Mouse (Mus musculus) CD8-positive naive resting alpha-beta T cell, adult 2 months (primary cell): ENCODE data around the gene Retsat.

ENCODE experiments used
- DNase-seq, 2 experiments: peaks; one replicate each; pipeline ENCODE4 v3.0.0; 2022; ENCODE audit warnings: low read depth in 2 of 2, low spot score in 2 of 2

Retsat gene

DNA sequence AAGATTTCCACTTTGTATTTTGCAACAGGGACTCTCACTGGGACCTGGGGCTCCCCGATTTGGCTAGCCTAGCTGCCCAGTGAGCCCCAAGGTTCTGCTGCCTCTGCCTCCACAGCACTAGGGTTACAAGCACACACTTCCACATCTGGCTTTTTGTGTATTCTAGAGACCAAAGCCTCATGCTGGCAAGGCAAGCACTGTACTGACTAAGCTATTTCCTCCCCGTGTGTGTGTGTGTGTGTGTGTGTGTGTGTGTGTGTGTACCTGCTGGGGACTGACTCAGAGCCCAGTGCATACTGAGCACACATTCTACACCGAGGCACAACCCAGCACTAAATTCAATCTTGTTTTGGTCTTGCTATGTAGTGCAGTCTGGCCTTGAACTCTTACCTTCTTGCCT is 11.6 kb upstream of the Retsat start:
- DNase-seq, result no peak

DNA sequence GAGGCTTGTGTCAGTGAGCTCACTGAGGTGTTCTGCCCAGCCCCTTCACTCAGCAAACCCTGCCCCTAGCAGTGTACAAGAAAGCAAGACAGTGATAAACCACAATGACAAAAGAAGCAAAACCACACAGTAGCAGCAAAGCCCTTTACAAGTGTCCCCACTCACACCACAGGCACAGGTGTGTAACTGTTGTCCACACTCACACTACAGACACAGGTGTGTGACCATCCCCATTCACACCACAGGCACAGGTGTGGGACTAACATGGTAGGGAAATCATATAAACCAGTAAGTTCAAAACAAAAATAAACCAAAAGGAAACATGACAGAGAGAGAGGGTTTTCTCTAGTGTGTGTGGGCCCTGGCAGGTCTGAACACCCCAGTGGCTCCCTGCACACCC is 10.0 kb upstream of the Retsat start:
- DNase-seq, result no peak

DNA sequence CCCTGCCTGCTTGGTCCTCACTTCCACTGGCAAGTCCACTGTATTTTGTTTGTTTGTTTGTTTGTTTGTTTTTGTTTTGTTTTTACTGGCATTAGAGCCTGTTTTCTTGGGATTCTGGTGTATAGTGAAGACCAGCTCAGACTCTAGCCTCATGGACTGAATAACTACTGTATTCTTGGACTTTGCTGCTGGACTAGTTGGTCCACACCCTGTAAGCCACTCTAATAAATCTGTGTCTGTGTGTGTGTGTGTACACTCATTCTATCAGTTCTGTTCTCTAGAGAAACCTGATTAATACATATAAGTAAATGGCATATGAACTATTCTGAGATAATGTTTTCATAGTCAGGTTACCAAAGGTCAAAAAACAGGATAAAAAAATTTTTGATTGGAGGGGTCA is 8.2 kb upstream of the Retsat start:
- no peak for DNase-seq

DNA sequence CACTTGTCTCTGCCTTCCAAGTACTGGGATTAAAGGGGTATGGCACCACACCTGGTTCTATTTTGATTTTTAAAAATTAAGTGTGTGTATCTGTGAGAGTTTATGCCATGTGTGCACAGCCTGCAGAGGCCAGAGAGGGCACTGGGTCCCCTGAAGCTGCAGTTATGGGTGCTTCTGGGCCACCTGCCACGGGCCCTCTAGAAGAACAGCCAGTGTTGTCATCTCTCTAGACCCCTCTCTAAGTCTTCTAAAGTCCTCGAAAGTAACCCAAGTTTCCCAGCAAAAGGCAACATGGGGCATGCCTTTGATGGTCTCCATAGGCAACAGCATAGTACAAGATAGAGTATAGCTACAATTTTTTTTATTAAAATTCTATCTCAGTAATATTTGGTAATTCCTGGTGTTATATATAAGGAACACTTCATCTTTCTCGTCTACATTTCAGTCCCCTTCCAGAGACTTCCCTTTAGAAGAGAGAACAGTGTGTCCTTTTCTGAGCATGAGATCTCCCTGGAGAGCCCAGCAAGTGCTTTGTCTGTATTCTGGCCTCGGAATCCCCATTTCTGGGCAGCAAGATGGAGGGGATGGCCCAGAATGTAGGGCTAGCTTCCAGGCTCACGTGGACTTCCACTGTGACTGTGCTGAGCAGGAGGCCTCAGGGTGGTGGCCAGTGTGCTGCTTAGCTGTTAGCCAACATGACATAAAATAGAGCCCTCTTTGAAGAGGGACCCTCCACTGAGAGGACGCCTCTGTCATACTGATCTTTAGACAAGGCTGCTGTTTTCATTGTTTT is 5.1 kb upstream of the Retsat start:
- no peak for DNase-seq

DNA sequence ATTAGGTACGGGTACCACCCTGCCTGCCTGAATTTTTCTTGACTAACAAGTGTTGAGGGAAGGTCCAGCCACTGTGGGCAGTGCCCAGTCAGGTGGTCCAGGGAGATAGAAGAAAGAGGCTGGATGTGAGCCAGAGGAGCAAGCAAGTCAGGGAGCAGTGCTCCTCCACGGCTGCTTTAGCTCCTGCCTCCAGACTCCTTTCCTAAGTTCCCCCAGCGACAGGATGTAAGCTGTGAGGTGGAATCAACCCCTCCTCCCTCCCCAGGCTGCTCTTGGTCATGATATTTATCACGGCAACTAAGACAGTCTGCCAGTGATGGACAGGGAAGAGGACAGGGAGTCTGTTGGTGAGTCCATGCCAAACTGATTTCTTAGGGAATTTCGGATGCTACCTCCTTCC is 4.4 kb upstream of the Retsat start:
- DNase-seq, result no peak

DNA sequence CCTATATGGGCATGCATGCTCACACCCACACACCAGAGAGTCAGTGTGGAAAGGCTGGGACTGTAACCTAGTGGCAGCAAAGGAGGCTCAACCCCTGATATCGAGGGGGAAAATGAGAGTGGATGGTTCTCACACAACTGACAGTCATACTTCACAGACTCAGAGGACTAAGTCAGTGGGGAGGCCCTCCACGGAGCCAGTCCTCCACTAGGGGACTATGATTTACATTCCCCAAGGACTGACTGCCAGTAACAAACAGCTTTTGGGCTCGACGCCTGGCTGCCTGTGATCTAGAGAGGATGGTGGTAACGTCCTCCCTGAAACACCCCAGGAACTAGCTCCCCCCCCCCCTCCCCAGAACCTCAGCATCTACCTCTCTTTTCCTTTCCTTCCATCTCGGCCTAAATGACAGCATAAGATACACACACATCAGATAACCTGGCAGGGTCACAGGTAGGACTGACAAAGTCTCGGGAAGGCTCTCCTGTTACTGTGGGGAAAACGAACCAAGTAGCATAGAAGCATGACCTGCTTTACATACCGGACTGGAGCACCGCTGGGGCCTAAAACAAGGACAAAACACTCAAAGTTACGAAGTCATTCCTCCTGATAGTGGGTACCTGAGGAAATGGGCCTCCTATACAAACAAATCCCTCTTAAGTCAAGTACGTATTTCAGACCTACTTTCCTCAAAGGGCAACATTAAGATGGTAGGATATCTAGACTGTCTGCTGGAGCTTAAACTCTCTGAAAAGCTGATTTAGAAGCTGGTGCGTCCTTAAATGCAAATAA is 996 bp upstream of the Retsat start:
- no peak for DNase-seq

DNA sequence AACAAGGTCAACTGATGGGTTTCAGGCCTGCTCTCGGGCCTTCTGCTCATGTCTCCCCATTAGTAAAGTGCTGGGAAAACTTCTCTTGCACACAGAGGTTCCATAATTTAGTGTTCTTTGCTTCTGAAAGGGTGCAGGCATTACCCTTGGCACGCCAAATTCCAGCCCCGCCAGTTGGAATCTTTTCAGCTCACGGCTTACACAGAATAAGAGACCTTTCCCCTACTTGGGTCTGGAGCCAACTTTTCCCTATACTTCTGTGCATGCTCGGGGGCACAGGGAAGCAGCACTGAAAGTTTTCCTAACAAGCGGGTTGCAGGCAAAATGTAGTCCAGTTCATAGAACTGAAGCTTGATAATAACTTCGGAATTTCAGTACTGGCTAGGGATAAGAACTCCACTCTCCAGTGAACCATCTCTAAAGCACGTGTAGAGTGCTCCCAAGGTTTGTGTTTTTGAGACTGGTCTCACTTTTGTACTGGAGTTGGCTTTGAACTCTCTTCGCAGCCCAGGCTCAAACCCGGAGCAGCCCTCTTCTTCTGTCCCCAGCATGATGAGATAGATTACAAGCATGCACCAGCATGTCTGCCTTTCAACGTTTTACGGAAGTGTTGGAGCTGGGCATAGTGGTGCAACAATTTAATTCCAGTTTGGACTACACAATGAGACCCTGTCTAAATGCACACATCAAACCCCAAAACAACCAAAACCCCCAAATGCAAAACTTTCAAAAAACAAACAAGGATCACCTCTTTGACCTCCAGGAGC is 699 bp downstream of the Retsat start:
- DNase-seq, result no peak

DNA sequence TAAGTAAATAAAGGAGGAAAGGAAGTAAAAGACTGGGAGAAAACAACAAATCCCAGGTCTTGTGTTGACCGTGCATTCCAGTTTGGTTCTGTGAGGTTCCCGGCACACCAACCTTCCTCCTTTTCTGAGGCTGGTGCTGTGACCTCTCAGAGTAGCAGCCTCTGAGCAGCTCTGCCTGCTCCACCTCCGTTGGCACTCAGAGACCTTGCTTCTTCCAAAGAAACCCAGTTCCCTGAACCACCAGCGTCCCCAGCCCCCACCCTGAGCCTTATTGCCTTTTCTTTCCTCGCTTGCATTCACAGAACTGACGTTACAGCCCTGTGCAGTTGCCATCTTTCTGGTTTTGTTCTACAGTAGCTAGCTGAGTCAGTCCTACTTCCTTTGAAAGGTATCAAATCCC is 1.9 kb downstream of the Retsat start:
- no peak for DNase-seq

DNA sequence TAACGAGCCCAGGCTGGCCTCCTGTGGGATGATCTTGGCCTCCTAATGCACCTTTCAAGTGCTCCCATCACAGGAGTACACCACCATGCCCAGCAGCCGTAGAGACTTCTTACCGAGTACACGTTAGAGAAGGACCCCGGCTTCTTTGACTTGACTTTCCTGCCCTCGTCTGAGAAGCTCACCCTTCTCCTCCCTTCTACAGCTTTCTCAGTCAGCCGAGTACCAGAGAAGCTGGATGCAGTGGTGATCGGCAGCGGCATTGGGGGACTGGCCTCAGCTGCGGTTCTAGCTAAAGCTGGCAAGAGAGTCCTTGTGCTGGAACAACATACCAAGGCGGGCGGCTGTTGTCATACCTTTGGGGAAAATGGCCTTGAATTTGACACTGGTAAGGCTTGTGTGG is 2.5 kb downstream of the Retsat start:
- no peak for DNase-seq

DNA sequence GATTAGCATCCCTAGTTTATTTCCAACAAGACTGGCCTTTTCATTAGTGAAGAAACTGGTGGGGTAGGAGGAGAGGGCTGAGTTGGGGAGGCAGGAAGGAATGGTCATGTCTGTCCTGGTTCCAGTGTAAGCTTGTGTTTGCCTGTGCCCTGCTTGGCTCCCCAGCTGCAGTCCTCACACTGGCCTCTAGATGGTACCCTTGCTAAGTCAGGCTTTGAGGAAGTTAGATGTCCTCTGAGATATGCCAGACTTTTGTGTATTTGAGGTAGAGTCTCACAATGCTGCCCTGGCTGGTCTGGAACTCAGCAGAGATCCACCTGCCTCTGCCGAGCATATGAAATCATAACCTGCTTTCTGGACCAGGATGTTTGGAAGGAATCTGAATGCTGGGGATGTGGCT is 3.5 kb downstream of the Retsat start:
- DNase-seq, result peak; percentile 77 to 87

DNA sequence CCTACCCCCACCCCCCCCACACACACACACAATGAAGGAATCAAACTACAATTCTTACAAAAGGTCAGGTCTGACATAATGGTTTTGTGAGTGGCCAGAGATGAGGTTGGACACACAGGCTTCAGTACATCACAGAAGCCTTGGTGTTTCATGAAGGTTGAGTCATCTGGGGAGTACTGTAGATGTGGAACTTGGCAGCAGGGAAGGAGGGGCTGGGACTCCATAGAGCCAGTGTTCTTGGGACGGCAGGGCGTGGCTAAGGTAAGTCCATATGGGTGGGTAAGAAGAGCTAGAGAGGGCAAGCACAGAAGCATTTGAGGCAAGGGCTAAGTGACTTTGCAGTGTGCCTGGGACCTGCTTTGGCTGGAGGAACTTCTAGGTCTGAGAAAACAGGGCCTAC is 5.8 kb downstream of the Retsat start:
- no peak for DNase-seq

DNA sequence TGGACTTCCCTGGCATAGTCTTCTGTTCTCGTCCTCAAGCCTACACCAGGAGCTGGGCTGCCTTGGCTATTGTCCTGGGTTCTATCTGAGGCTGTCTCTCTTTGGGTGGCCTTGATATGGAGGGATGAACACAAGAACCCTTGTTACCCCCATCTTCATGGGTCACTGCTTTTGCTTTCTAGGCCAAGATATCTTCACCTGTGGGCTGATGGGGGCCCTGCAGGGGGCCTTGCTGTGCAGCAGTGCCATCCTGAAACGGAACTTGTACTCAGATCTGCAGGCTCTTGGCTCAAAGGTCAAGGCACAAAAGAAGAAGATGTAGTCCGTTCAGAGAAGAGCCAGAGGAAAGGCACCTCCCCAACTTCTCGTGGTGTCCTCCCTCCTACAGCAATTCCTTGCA is 8.8 kb downstream of the Retsat start:
- DNase-seq, result no peak

DNA sequence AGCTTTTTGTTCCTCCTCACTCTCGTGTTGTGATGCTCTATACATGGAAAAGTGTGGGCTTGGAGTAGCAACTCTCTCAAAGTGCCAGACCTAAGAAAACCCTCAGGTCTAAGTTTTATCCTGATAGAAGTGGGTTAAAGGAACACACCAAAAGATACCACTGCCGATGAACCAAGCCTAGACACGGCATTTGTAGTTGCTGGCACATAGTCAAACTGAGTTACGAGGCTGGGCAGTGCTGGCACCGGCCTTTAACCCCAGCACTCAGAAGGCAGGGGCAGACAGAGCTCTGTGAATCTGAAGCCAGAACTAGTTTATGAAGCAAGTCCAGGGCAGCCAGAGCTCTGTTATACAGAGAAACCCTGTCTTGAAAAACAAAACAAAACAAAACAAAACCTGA is 9.4 kb downstream of the Retsat start:
- no peak for DNase-seq

DNA sequence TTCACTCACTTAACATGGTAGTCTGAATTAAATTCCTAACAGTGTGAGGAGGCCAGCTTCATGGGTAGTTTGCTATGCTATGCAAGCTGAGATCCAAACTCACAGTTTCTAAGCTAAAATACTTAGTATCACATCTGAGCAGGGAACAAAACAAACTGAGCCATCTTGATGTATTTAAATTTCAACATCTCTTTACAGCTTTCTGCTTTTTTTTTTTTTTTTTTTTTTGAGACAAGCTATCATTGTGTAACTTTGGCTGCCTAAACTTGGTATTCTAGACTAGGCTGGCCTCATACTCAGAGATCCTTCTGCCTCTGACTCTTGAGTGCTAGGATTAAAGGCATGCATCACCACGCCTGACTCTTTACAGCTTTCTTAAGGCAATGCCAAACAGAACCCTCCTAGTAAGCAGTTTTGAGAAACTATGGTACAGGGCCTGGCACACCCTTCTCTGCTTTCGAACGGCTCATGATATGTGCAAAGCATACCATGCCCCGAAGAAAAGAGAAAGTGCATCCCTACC is 10.4 kb downstream of the Retsat start:
- no peak for DNase-seq

DNA sequence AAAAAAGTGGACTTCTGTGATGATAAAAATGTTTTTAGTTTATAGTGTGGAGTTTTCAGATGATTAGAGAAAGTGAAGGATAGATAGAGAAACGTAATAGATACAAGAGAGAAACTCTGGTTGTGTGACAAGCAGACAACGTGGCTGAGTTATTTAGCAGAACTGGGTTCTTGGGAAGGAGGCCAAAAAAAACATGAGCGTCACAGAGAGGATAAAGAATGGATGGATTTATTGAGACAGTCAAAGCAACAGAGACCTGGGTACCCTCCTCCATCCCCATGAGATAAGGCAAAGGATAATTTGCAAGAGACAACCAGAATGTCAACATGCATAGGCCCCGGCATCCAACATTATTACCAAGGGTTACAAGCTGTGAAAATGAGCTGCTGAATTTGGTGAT is 12.0 kb downstream of the Retsat start:
- DNase-seq, result no peak

DNA sequence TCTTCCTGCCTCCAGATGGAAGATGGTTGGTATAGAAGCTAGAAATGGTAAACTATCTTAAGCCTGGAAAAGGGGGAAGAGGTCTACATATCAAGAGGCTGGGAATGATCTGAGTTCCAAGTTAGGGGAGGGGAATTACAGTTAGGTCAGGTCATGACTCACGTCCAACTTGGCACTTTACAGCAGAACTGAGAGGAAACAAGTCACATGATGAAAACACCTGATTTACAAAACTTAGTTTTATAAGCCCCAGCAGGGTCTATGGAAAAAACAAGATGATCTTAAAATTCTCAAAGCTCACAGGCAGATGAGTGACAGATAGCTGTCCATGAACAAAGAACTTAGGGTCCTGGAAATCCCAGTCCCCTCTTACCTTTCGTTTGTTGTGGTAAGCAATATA is 16.9 kb downstream of the Retsat start:
- DNase-seq, result no peak

DNA sequence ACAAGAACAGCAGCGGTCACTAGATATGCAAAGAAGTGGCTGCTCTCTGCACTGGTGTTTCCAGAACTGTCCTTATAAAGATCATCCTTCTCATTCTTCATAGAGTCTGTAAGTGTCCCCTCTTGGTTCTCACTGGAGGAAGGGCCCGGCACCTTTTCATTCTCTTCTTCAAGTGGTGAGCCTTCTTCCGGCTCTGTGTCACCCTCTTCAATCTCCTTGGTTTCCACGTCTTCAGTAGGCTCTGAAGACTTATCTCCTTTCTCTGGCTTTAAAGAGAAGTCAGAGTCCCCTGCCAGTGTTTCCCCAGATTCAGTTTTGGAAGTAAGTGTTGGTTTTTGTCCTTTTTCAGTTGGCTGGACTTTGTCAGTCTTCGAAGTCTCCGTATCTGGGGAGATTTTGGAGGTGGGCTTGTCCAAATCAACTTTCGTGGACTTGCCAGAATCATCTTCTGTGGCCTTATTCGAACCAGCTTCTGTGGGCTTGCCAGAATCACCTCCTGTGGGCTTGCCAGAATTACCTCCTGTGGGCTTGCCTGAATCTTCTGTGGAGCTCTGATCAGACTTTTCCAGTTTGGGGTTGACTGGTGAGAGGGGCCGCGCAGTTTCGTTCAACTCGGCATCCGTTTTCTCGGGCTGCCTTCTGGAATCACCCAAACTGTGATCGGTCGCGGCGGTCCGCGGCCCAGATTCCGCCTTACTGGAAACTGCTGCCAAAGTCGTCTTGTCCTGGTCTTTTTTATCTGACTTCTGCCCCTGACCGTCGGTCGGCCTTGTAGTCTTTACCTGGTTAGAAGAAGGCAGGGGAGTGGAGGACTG is 17.5 kb downstream of the Retsat start:
- peak; percentile 23 to 28 for DNase-seq

DNA sequence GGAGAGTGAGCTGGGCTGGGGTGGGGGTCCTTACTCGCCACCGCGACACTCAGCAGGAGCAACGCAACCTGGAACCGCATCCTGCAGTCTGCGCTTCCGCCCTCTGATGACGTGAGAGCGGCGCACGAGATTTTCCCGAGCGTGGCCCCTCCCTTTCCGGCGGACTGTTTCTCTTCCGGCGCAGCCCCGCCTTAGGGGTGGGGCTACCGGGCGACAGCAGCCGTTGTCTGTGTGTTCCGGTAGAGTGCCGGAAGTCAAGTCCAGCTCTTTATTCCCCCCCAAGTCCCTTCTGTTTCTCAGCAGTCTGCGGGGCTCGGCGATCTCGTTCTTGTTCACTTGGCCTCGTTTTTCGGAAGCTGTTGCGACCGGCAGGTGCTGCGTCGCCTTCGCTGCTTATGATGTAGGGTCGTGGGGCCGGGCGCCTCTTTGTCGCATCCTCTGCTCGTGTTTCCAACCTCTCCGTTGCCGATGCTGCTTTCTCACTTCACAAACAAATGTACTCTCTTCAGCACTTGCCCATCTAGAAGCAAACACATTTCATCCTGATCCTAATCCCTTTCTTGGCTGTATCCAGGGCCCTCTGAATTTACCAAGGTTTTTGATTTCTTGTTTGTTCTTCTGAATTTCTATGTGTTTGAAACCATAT is 18.5 kb downstream of the Retsat start, which contains the start of gene Tgoln1:
TSS of gene Tgoln1 (minus strand) at position 358 of the 646 bp plus-strand sequence.
- DNase-seq, result peak; percentile 94 to 96

DNA sequence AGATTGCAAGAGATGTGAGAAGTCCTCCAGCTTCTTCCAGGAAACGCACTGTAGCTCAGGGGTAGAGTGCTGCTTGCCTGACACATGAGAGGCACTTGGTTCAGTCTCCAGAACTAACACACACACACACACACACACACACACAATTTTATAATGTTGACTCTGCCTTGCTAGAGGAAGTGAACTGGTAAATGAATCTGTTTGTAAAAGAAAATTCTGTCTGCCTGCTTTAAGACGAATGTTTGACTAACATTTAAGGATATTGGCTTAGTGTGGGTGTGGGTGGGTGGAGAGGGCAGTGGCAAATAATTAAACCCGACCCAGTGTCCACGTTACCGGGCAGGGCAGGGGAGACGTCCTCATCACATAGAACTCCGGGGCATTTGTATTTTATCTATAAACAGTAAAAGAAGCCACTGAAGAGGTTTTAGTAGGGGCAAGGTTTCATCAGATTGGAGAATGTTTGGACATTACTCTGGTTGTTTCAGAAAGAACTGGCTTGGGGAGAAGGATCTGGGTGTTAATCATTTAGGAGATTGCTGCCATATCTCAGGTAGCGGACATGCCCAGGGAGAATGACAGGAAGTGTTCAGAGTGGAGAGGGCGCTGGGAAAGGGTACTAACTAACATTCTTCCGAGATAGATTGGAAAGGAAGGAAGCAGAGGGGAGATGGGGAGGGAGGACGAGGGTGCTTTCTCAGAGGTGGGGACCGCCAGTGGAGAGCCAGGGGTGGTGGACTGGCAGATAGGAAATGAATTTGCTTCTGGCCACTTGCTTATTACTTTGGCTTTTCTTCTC is 21.7 kb downstream of the Retsat start:
- no peak for DNase-seq
